Mouse (Mus musculus) spleen, postnatal 10 days (tissue): Measurements from ENCODE around the gene Traf5.

ENCODE experiments used
- DNase-seq, 2 experiments: peaks; one replicate each; pipeline ENCODE4 v3.0.0; 2021 to 2022; ENCODE audit warnings: low spot score in 2 of 2

Traf5 gene

GRCm38 (mm10) chr1:192091806-192092772, at the start of gene Traf5:
Traf5 (minus strand) TSS chr1:192092559.
- DNase-seq, result peak; percentile 98 to 100

GRCm38 (mm10) chr1:192140313-192140712, 48.0 kb upstream of the Traf5 start:
- no peak for DNase-seq

- peak; percentile 84 to 87 for DNase-seq
Measured at GRCm38 (mm10) chr1:192137926-192138910, 45.9 kb upstream of the Traf5 start, which contains the start of gene Rcor3. Rcor3 (minus strand) TSS chr1:192138062.

- DNase-seq, result no peak
Measured at GRCm38 (mm10) chr1:192137291-192137925, 45.0 kb upstream of the Traf5 start.

- peak; percentile 71 to 75 for DNase-seq
Measured at GRCm38 (mm10) chr1:192136561-192137290, 44.4 kb upstream of the Traf5 start.

- no peak for DNase-seq
Measured at GRCm38 (mm10) chr1:192130202-192130601, 37.8 kb upstream of the Traf5 start.

GRCm38 (mm10) chr1:192128343-192128742, 36.0 kb upstream of the Traf5 start:
- no peak for DNase-seq

GRCm38 (mm10) chr1:192125761-192126160, 33.4 kb upstream of the Traf5 start:
- no peak for DNase-seq

GRCm38 (mm10) chr1:192116262-192116661, 23.9 kb upstream of the Traf5 start:
- DNase-seq, result no peak

GRCm38 (mm10) chr1:192115378-192115777, 23.0 kb upstream of the Traf5 start:
- DNase-seq, result no peak

GRCm38 (mm10) chr1:192109169-192109568, 16.8 kb upstream of the Traf5 start:
- no peak for DNase-seq

GRCm38 (mm10) chr1:192107352-192107751, 15.0 kb upstream of the Traf5 start:
- peak in 1 of 2 experiments; percentile 46 for DNase-seq

- no peak for DNase-seq
Measured at GRCm38 (mm10) chr1:192105902-192106389, 13.6 kb upstream of the Traf5 start.

- DNase-seq, result no peak
Measured at GRCm38 (mm10) chr1:192104021-192104420, 11.7 kb upstream of the Traf5 start.

- DNase-seq, result no peak
Measured at GRCm38 (mm10) chr1:192103176-192103575, 10.8 kb upstream of the Traf5 start.

- DNase-seq, result no peak
Measured at GRCm38 (mm10) chr1:192101359-192101758, 9.0 kb upstream of the Traf5 start.

GRCm38 (mm10) chr1:192100742-192101141, 8.4 kb upstream of the Traf5 start:
- no peak for DNase-seq

- no peak for DNase-seq
Measured at GRCm38 (mm10) chr1:192095626-192096025, 3.3 kb upstream of the Traf5 start.

- peak; percentile 59 to 84 for DNase-seq
Measured at GRCm38 (mm10) chr1:192094451-192095170, 2.3 kb upstream of the Traf5 start.
